Mouse (Mus musculus): ENCODE data around the gene Fancd2os. TPM values are rescaled to one million over a fixed set of nuclear protein-coding genes. Genes with fewer than 3 reads are reported as not detected.

Gene Fancd2os
- 0.84 and 0.87 TPM in 2 replicates for polyA plus RNA-seq (2015; fragmentation: Nextera tagmentation; extraction: Ambion mirVana)

- Histone ChIP-seq H3K9me3 (replicated peaks) (no peaks in the 10 kb centered on the region), H3K27me3 (no peaks in the 10 kb centered on the region), H3K4me3 (replicated peaks) (no peak within 1 kb of the TSS), H3K9ac (0 out of 2 replicates have a peak within 1 kb of the TSS, but pooled peaks have one; percentile 7), H3K4me2 (0 out of 2 replicates have a peak within 1 kb of the TSS, but pooled peaks have one; percentile 9), H3K36me3 (0 out of 2 replicates have a peak, but pooled peaks cover 5% of the 10 kb centered on the region), H3K27ac (0 out of 2 replicates have a peak within 1 kb of the TSS, but pooled peaks have one; percentile 3), H3K4me1 (peaks cover 13% of the 10 kb centered on the region)
- 47% methylated on average over 23 of the region's 23 CpGs for WGBS
- ATAC-seq (replicated peaks; ENCODE audit: low FRiP score) = no peak; the same call in 1 of the 2 replicates
Measured at GRCm38 (mm10) chr6:113600543-113601139, at the start of gene Fancd2os. Gene Fancd2os (minus strand): TSS chr6:113600715.

- no peak for ATAC-seq (replicated peaks; ENCODE audit: low FRiP score)
- H3K4me3 ChIP-seq (replicated peaks) = no peak overlapping the region
- no peaks in the 10 kb centered on the region for H3K36me3 ChIP-seq
- no peaks in the 10 kb centered on the region for H3K27me3 ChIP-seq
- whole genome bisulfite sequencing = 58% methylated on average over 4 of the region's 4 CpGs
- no peaks in the 10 kb centered on the region for H3K9me3 ChIP-seq (replicated peaks)
- H3K9ac ChIP-seq = no peak overlapping the region
- H3K27ac ChIP-seq = no peak overlapping the region
- no peak overlapping the region for H3K4me2 ChIP-seq
- H3K4me1 ChIP-seq = peaks cover 4% of the 10 kb centered on the region; the same call in 1 of the 2 replicates
Measured at GRCm38 (mm10) chr6:113650197-113650640, 49.7 kb upstream of the Fancd2os start.

GRCm38 (mm10) chr6:113649346-113650196, 49.1 kb upstream of the Fancd2os start:
- no peaks in the 10 kb centered on the region for H3K36me3 ChIP-seq
- 86% methylated on average over 7 of the region's 7 CpGs for whole genome bisulfite sequencing
- H3K4me1 ChIP-seq = no peaks in the 10 kb centered on the region
- no peak overlapping the region for H3K4me3 ChIP-seq (replicated peaks)
- no peak overlapping the region for H3K27ac ChIP-seq
- H3K9ac ChIP-seq = no peak overlapping the region
- H3K27me3 ChIP-seq = no peaks in the 10 kb centered on the region
- ATAC-seq (replicated peaks; ENCODE audit: low FRiP score) = no peak
- no peaks in the 10 kb centered on the region for H3K9me3 ChIP-seq (replicated peaks)
- no peak overlapping the region for H3K4me2 ChIP-seq

- Histone ChIP-seq H3K4me3 (replicated peaks) (no peak overlapping the region), H3K9me3 (replicated peaks) (no peaks in the 10 kb centered on the region), H3K27ac (peak overlapping the region; percentile 78)
Measured at GRCm38 (mm10) chr6:113644808-113645207, 44.3 kb upstream of the Fancd2os start.

GRCm38 (mm10) chr6:113643967-113644366, 43.5 kb upstream of the Fancd2os start:
- 88% methylated on average over 2 of the region's 2 CpGs for WGBS

More at GRCm38 (mm10) chr6:113644808-113645207, 44.3 kb upstream of the Fancd2os start:
- no peak overlapping the region for H3K4me2 ChIP-seq
- no peaks in the 10 kb centered on the region for H3K27me3 ChIP-seq
- 84% methylated on average over 8 of the region's 8 CpGs for WGBS
- no peak overlapping the region for H3K9ac ChIP-seq
- no peaks in the 10 kb centered on the region for H3K36me3 ChIP-seq
- no peak for ATAC-seq (replicated peaks; ENCODE audit: low FRiP score)
- no peaks in the 10 kb centered on the region for H3K4me1 ChIP-seq

GRCm38 (mm10) chr6:113643021-113643420, 42.5 kb upstream of the Fancd2os start:
- H3K9me3 ChIP-seq (replicated peaks) = no peaks in the 10 kb centered on the region
- WGBS = 83% methylated on average over 4 of the region's 4 CpGs
- H3K4me3 ChIP-seq (replicated peaks) = no peak overlapping the region
- H3K9ac ChIP-seq = no peak overlapping the region
- H3K36me3 ChIP-seq = no peaks in the 10 kb centered on the region
- no peak overlapping the region for H3K27ac ChIP-seq
- ATAC-seq (replicated peaks; ENCODE audit: low FRiP score) = no peak
- no peaks in the 10 kb centered on the region for H3K27me3 ChIP-seq
- H3K4me1 ChIP-seq = 0 out of 2 replicates have a peak, but pooled peaks cover 2% of the 10 kb centered on the region
- no peak overlapping the region for H3K4me2 ChIP-seq

More at GRCm38 (mm10) chr6:113643967-113644366, 43.5 kb upstream of the Fancd2os start:
- no peaks in the 10 kb centered on the region for H3K9me3 ChIP-seq (replicated peaks)
- no peak for ATAC-seq (replicated peaks; ENCODE audit: low FRiP score)
- no peaks in the 10 kb centered on the region for H3K27me3 ChIP-seq
- H3K4me1 ChIP-seq = no peaks in the 10 kb centered on the region
- H3K4me3 ChIP-seq (replicated peaks) = no peak overlapping the region
- peak overlapping the region; percentile 78; the same call in 1 of the 2 replicates for H3K27ac ChIP-seq
- no peaks in the 10 kb centered on the region for H3K36me3 ChIP-seq
- H3K4me2 ChIP-seq = no peak overlapping the region
- no peak overlapping the region for H3K9ac ChIP-seq

- 85% methylated on average over 8 of the region's 8 CpGs for WGBS
- 0 out of 2 replicates have a peak, but pooled peaks cover 2% of the 10 kb centered on the region for H3K4me1 ChIP-seq
- no peak for ATAC-seq (replicated peaks; ENCODE audit: low FRiP score)
- H3K9me3 ChIP-seq (replicated peaks) = no peaks in the 10 kb centered on the region
- no peaks in the 10 kb centered on the region for H3K36me3 ChIP-seq
- no peak overlapping the region for H3K4me3 ChIP-seq (replicated peaks)
- H3K9ac ChIP-seq = no peak overlapping the region
- no peak overlapping the region for H3K27ac ChIP-seq
- H3K27me3 ChIP-seq = no peaks in the 10 kb centered on the region
- no peak overlapping the region for H3K4me2 ChIP-seq
Measured at GRCm38 (mm10) chr6:113642605-113643004, 42.1 kb upstream of the Fancd2os start.

- Histone ChIP-seq H3K4me3 (replicated peaks) (no peak overlapping the region), H3K36me3 (0 out of 2 replicates have a peak, but pooled peaks cover under 1% of the 10 kb centered on the region), H3K4me2 (peak overlapping the region; percentile 79; the same call in 1 of the 2 replicates), H3K9me3 (replicated peaks) (no peaks in the 10 kb centered on the region), H3K4me1 (0 out of 2 replicates have a peak, but pooled peaks cover 2% of the 10 kb centered on the region), H3K27me3 (no peaks in the 10 kb centered on the region), H3K9ac (no peak overlapping the region), H3K27ac (no peak overlapping the region)
- no peak for ATAC-seq (replicated peaks; ENCODE audit: low FRiP score)
- WGBS = 85% methylated on average over 4 of the region's 4 CpGs
Measured at GRCm38 (mm10) chr6:113639201-113639600, 38.7 kb upstream of the Fancd2os start.

- H3K4me2 ChIP-seq = peak within 1 kb of the TSS; percentile 79
- peaks cover 4% of the 10 kb centered on the region; the same call in 1 of the 2 replicates for H3K36me3 ChIP-seq
- WGBS = 8% methylated on average over 37 of the region's 37 CpGs
- H3K27me3 ChIP-seq = no peaks in the 10 kb centered on the region
- H3K4me1 ChIP-seq = 0 out of 2 replicates have a peak, but pooled peaks cover 2% of the 10 kb centered on the region
- peak within 1 kb of the TSS; percentile 64 for H3K9ac ChIP-seq
- H3K4me3 ChIP-seq (replicated peaks) = peak within 1 kb of the TSS; percentile 56
- ATAC-seq (replicated peaks; ENCODE audit: low FRiP score) = peak; percentile 93
- H3K27ac ChIP-seq = no peak within 1 kb of the TSS
- no peaks in the 10 kb centered on the region for H3K9me3 ChIP-seq (replicated peaks)
Measured at GRCm38 (mm10) chr6:113638302-113639040, 38.0 kb upstream of the Fancd2os start, which contains the start of gene Irak2. Gene Irak2 (plus strand): TSS chr6:113638467.

- H3K36me3 ChIP-seq = peaks cover 58% of the 10 kb centered on the region
- no peak overlapping the region for H3K9ac ChIP-seq
- H3K27ac ChIP-seq = no peak overlapping the region
- ATAC-seq (replicated peaks; ENCODE audit: low FRiP score) = 0 out of 2 replicates have a peak, but pooled peaks have one; percentile 49
- H3K4me2 ChIP-seq = no peak overlapping the region
- no peaks in the 10 kb centered on the region for H3K27me3 ChIP-seq
- H3K4me3 ChIP-seq (replicated peaks) = no peak overlapping the region
- H3K4me1 ChIP-seq = no peaks in the 10 kb centered on the region
- WGBS = 97% methylated on average over 4 of the region's 4 CpGs
- H3K9me3 ChIP-seq (replicated peaks) = no peaks in the 10 kb centered on the region
Measured at GRCm38 (mm10) chr6:113632863-113633262, 32.3 kb upstream of the Fancd2os start.

GRCm38 (mm10) chr6:113630322-113630721, 29.8 kb upstream of the Fancd2os start:
- peaks cover 65% of the 10 kb centered on the region for H3K36me3 ChIP-seq
- WGBS = 85% methylated on average over 5 of the region's 5 CpGs
- peaks cover 5% of the 10 kb centered on the region for H3K4me1 ChIP-seq
- no peak overlapping the region for H3K4me3 ChIP-seq (replicated peaks)
- H3K4me2 ChIP-seq = no peak overlapping the region
- H3K9me3 ChIP-seq (replicated peaks) = no peaks in the 10 kb centered on the region
- no peak for ATAC-seq (replicated peaks; ENCODE audit: low FRiP score)
- H3K27ac ChIP-seq = no peak overlapping the region
- H3K9ac ChIP-seq = no peak overlapping the region
- H3K27me3 ChIP-seq = no peaks in the 10 kb centered on the region

Data from kidney, embryonic 15.5 days (tissue).